ENCODE assay signal across 8 mouse cellular contexts in the genomic region with DNA sequence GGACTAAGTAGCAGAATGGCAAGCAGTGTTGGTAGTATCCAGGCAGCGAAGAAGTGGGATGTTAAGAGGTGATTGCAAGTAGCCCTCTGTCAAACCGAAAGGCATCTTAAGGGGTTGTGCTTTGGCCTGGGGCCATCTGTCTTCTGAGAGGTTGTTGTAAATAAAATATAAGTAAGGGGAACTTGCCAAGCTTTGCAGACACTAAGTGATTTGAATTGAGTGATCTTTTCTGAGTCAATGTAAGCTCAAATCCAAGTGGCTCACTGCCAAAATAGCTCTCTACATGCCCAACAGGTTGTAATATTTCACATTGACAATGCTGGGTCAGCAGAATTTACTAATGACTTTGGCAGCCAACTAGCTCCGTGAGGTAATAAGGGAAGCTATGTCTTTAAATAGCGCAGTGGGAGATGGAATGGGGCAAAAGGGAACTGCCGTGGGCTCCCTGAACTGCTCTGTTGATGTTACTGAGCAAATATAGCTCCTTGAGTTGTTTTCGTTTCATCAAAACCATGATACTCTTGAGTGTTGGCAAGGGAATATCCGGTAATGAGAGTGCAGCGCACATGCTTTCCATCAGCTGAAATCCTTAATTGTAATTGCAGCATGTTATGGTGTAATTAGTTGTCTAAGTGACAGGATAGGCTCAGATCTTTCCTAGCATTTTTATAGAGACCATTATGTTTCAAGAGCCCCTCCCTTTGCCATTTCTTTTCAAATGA.
DNase-seq lines count a peak whose midpoint lies in the region; ATAC-seq lines count a peak whose summit lies in the region.

No protein-coding gene starts in this region.

- peak; percentile 8 for DNase-seq in adrenal gland, postnatal 14 days
- no peak for DNase-seq in adrenal gland, postnatal 25 days
- peak; percentile 2 for DNase-seq in kidney, adult 11 months
- no peak for DNase-seq in kidney, adult 18-20 months
- DNase-seq in brain, adult 2 months (ENCODE audit: low read depth, low spot score) = peak; percentile 29
- peak; percentile 2 to 10 for DNase-seq in kidney, postnatal 4 days
- no peak for DNase-seq in thymus, postnatal 25 days

- ATAC-seq in inflammation-experienced regulatory T-cells, adult 6 months = no peak

Comparison
In these comparisons a context has a peak if more than half of its experiments do, and no peak if none do; other contexts are left out.
1. DNase-seq: peak in adrenal gland, postnatal 14 days (single experiment), kidney, adult 11 months (single experiment), brain, adult 2 months (single experiment) and kidney, postnatal 4 days (2 of 2); none in adrenal gland, postnatal 25 days (single experiment), kidney, adult 18-20 months (single experiment) and thymus, postnatal 25 days (single experiment).